Mouse (Mus musculus) heart, postnatal 10 days (tissue): ENCODE results near the gene Gm45233. TPM values are rescaled to one million over a fixed set of nuclear protein-coding genes. Genes with fewer than 3 reads are reported as not detected.
"Not testable (repeated sequence)": the region's sequence is repeated elsewhere in the genome, so short reads cannot be mapped to it uniquely, and the experiment has no call there.

Source experiments
- DNase-seq, 2 experiments: peaks; one replicate each; pipeline ENCODE4 v3.0.0; 2021
- intact Hi-C: fragments of 180-260 bp; cut with DNase I; formaldehyde crosslinking; loops from one replicate; pipeline ENCODE4 v1.15.1; 2025
- total RNA-seq, 2 experiments: library from RNA; stranded (reverse); gene quantifications; 2 replicates each; pipeline ENCODE4 v1.2.3; 2021

Gm45233 gene
- 1 to 10 TPM; 1.7 to 2.1 TPM for total RNA-seq

DNA sequence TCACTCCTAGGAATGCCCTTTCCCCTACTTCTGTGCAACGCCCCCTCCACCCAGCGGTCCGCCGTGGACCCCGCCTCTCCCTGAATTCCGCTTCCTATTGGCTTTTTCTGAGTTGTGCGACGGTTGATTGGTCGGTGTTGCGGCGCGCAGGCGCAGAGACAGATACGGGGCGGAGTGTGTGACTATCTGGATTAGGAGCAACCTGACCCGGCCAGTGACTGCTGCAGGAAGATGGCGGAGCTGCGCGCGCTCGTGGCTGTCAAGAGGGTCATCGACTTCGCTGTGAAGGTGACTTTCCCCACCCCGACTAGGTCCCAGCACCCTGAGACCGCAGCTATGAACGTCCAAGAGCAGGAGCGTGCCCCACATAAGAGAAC lies at the start of gene Gm45233, which contains the start of gene Etfb:
Gene Gm45233 (plus strand): TSS at position 212 of the 377 bp plus-strand sequence.
Gene Etfb (plus strand): TSS at position 167 of the 377 bp plus-strand sequence.
- peak; percentile 96 to 98 for DNase-seq
- intact Hi-C loops, result loop anchor here (2.0 to 10.0 kb wide), 3 partner anchors 23 to 801 kb away; partner anchors contain the start of genes 1700028J19Rik, 2410002F23Rik and Zfp715

DNA sequence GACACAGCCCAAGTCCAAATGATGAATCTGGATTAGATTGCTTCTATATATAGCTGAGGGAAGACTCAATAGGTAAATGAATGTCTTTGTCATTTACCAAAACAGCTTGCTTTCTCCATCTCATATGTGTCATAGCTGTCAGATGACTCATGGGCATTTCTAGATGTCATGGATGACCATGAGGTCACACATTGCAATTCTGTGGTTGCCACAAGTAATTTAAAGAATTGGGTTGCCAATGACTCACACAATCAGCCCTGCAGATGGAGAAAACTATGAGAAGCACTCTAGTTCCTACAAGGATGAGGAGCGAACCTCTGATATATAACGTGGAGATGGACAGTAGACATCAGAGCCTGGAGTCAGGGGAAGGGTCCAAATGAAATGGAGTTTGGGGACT lies 44.4 kb upstream of the Gm45233 start:
- no peak for DNase-seq
- intact Hi-C loops, result no loop called here

DNA sequence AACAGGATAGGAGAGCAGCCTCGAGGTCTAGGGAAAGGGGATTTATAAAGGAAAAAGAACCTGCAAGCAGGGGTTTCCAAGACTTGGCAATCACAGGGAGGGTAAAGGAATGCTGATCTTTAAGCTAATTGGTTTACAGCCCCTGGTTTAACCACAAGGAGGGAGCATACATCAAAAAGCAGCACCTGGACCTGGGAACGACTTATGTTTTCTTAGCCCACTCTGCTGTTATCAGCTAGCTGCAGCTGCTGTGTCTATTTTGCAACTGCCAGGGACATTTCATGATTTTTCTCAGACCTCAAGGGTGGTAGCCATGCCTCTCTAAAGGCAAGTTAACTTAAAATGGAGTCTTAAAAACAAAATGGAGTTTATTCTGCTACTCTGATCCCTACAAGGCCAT lies 41.2 kb upstream of the Gm45233 start:
- no peak for DNase-seq
- intact Hi-C loops, result no loop called here

DNA sequence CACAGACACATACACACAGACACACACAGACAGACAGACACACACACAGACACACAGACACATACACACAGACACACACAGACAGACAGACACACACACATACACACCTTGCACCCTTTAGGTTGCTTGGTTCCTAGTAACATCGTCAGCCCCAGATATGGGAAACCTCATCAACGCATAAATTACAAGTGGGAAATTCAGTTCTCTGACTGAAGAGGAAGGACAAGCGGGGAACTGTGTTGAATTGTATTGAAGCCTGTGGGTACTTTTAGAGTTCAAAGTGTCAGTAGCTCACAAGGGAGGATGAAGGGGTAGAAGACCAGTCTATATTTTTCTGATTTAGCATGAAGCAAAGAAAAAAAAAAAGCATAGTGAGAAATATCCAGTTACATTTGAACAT lies 36.4 kb upstream of the Gm45233 start:
- intact Hi-C loops, result no loop called here
- no peak for DNase-seq

DNA sequence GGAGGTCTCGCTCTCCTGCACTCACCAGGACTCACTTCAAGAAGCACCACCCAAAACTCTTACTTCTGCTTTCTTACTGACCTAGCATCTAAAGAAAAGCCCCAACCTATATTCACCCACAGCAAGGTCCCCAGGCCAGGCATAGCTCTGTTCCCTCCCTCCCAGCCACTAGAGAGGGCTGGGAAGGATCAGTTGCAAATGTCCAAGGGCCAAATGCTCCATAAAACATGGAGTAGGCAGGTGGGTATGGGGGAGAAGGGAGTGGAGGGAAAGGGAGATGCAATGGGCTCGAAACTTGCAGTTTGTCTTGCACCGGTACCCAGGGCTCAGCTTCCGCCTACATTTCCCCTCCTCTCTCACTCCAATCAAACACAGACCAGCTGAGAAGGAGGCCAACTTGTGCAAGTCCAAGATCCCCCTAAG lies 35.8 kb upstream of the Gm45233 start, which contains the start of gene Siglecg:
Gene Siglecg (plus strand): TSS at position 74 of the 423 bp plus-strand sequence.
- no peak for DNase-seq
- intact Hi-C loops, result no loop called here

DNA sequence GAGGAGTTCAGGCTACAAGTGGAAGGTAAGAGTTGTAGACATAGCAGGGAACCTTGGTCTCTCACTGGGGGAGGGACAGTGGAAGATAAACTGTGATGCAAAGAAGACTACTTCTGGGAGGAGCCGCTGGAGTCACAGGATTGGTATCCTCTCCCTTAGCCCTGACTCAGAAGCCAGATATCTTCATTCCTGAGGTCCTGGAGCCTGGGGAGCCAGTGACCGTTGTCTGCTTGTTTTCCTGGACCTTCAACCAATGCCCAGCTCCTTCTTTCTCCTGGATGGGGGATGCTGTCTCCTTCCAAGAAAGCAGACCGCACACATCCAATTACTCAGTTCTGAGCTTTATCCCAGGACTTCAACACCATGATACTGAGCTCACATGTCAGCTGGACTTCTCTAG lies 34.8 kb upstream of the Gm45233 start:
- DNase-seq, result no peak
- intact Hi-C loops, result no loop called here

DNA sequence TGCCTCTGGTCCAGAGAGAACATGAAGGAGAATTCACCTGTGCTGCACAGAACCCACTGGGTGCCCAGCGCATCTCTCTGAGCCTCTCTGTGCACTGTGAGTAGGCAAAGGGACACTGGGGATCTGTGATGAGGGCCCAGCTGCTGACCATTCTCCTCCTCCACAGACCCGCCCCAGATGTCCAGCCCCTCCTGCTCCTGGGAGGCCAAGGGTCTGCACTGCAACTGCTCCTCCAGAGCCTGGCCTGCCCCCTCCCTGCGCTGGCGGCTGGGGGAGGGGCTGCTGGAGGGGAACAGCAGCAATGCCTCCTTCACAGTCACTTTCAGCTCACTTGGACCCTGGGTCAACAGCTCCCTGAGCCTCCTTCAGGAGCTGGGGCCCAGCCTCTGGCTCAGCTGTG lies 32.2 kb upstream of the Gm45233 start:
- DNase-seq, intact Hi-C loops: not testable (repeated sequence)

DNA sequence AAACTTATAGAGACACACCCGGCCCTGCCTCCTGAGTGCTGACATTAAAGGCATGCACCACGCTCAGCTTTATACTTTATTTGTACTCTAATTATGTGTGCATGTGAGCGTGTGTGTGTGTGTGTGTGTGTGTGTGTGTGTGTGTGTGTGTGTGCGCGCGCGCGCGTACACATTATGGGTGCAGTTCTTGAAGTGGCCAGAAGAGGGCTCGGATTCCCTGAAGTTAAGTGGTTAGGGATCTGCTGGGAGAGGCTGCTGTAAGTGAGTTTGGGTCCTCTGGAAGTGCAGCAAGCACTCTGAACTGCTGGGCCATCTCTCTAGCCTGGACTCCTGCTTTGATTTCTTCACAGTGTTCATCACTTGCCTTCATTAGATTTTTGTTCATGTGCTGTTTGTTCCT lies 26.6 kb upstream of the Gm45233 start:
- intact Hi-C loops, result no loop called here
- no peak for DNase-seq

DNA sequence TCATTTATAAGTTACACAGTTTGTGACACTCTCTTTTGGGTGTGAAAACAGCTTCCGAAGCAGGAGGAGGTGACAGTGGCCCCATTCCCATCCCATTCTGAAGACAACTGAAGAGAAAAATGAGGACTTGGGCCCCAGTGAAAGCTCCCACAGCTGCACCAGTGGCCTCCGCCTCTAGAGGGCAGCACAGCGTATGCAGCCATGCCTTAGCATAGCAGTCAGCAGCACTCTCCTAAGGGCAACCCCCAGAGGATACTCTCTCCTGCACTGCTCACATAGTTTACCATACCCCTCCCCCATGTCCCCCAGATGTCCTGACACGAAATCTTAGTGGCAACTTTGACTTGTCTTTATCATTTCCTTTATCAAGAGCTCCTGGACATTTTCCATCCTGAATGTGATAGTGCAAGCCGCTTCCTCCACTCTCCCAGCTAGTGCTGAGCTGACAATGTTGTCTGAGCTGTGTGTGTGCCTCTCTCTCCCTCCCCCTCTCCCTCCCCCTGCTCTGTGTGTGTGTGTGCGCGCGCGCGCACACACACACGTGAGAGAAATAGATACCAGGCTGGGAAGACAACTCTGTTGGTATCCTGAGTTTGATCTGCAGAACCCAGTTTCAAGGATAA lies 20.8 kb upstream of the Gm45233 start:
- intact Hi-C loops, result loop anchor here (1.0 kb wide), 1 partner anchor 43 kb away; no protein-coding TSS in a partner anchor
- peak; percentile 86 to 92 for DNase-seq

DNA sequence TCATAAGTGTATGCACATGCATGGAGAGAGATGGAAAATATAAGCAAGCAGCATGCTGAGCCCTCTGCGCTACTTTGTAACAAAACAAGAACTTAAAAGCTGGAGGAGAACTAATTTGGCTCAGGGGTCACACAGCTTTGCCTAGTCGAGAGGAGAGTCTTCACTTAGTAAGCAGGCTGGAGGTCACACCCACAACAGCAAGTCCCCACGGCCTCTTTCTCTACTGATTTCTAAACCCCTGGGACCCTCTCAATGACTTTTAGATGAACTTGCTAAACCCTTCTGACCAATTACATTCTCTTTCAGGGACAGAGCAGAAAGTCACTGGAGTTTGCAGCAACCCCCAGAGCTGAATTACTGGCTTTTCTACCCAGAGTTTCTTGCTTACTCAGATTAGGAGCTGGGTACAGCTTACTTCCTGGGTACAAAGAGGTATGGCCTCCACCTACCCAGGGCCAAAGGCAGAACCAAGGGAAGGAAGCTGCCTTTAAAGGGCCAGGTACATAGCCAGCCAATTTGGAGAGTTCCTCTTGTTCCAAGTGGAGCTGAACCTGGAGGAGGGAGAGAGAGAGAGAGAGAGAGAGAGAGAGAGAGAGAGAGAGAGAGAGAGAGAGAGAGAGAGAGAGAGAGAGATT lies 19.8 kb upstream of the Gm45233 start:
- intact Hi-C loops, result loop anchor here (1.0 kb wide), 1 partner anchor 42 kb away; no protein-coding TSS in a partner anchor
- no peak for DNase-seq

DNA sequence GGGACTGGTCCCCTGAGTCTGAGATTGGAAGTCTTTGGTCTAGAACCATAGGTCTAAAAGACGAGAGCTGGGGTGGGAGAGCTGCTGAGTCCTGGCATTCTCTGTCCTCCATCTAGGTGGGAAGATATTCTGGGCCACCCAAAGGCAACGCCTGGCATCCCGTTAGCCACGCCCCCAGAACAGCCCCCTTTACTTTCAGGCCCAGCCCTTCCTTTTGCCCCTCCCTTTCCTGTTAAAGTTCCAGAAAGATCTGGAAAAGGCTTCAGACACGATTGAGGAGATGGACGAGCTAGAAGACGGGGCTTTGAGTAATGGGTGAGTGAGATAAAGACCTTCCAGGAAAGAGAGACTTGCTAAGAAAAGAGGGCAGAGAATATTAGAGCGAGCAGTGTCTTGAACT lies 16.5 kb upstream of the Gm45233 start, which contains the start of gene Lim2:
Gene Lim2 (plus strand): TSS at position 265 of the 400 bp plus-strand sequence.
- intact Hi-C loops, result no loop called here
- DNase-seq, result no peak

DNA sequence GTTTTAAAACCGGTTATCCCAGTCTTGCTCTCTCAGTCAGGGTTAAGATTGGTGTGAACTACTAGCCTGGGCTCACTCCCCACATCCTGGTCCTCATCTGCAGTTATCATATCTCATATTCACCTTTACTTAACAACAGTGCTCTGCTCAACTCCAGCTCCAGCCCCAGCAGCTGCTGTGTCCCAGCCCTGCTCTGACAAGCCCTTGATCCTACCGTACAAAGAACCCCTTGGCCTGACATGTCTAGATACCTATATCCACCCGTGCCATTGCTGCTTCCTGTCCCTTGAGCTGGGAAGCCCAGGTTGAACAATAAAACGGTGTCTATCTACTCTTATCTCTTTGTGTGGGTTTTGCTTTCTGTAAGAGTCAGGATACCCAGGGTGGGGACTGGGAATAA lies 14.4 kb upstream of the Gm45233 start:
- intact Hi-C loops, result no loop called here
- DNase-seq, result no peak

DNA sequence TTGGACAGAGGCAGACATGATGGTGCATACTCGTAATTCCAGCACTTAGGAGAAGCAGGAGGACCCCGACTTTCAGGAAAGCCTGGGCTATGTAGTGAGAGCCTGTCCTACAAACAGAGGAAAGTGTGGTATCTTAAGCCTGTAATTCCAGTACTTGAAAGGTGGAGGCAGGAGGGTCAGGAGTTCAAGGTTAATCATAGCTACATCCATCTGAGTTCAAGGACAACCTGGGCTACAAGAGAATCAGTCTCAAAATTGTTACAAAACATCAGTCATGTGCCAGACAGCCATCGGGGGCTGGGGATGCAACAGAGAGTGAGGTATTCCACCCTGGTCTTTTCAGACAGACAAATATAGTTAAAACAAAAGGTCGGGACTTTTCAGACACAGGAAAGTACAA lies 11.0 kb upstream of the Gm45233 start:
- DNase-seq, result no peak
- intact Hi-C loops, result no loop called here

DNA sequence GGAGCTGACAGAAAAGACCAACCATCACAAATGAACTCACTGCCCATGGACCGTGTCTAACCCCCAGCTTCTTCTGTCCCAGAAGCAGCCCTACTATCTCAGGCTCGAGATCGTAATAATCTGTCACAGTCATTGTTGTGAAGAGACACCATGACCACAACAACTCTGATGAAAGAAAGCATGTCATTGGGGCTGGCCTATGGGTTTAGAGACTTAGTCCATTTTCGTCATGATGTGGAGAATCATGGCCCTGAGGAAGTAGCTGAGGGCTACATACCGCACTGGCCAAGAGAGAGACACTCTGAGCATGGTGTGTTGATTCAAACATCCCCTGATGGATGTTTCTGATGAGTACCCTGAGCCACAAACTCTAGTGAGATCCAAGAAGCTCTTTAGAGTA lies 9.3 kb upstream of the Gm45233 start:
- intact Hi-C loops, result no loop called here

DNA sequence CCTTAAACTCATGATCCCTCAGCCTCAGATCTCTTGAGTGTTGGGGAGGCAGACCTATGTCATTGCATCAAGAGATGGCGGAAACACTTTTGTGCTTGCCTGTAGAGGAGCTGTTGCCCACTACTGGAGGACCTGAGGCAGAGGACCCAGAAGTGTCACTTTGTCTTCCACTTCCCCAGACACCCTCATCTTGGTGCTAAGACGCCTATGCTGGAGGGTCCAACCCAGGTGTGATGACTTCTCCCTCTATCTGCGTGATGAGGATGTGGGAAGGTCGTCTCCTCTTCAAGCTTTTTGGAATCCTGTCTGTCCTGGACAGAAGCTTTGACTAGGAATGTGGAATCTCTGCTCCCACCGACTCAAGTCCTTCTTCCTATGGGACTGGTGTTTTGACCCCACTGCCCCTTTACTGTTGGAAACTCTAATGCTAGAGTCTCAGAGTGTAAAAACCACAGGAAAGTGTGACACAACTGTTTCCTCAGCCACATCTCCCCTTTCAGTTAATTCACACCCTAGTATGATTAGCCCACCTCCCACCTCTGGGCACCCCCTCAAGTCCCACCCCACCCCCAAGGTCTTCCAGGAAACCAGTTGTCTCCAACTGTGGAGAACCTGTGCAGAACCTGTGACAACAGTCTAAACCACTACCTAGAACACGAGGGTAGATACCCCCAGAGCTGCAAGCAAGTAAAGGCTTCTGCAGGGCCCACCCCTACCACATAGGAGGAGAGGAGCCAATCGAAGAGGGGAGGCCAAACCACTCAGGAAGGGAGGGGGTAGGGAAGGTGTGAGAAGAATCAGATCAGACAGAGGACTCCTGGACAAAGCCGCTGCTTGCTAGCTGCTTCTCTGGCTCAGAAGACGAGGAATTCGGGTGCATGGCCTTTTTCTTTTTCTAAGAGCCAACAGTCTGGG lies 7.3 kb upstream of the Gm45233 start, which contains the start of gene Nkg7:
Gene Nkg7 (plus strand): TSS at position 733 of the 915 bp plus-strand sequence.
- no peak for DNase-seq
- intact Hi-C loops, result no loop called here

More for the DNA sequence above, 9.3 kb upstream of the Gm45233 start:
- DNase-seq, result no peak

DNA sequence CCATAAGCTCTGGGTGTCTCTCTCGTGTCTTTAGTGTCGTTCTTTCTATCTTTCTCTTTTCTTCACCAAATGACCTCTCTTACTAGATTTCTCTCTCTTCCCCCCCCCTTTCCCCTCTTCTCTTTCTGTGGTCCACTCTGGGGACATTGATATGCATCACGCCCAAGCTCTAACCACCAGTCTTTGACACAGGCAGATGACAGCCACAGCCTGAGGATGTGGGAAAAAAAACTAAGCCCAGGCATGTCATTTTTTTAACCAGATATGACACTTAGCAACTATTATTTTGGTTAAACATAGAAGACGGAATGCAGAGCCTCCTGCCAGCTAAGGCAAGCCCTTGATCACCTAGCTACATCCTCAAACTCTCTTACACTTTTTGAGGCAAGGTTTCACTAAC lies 5.3 kb upstream of the Gm45233 start:
- DNase-seq, result no peak
- intact Hi-C loops, result no loop called here

DNA sequence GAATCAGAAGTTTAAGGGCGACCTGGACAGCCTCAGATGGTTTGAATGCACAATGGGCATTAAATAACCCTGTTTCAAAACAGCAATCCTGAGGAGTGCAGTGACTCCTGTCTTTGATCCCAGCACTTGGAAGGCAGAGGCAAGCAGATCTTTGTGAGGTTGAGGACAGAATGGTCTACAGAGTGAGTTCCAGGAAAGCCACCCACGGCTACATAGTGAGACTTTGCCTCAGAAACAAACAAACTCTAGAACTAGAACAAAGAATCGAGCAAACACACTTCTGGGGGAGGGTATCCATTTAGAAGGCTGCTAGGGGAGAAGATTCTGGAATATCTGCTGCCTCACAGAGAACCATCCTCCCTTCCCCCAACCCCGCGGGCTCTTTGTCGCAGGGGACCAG lies 3.4 kb upstream of the Gm45233 start, which contains the start of gene Cldnd2:
Gene Cldnd2 (plus strand): TSS at position 301 of the 400 bp plus-strand sequence.
- DNase-seq, result no peak
- intact Hi-C loops, result loop anchor here (5.0 to 10.0 kb wide), 2 partner anchors 128 to 804 kb away; partner anchors contain the start of genes 1700028J19Rik, 2410002F23Rik and Zfp715

DNA sequence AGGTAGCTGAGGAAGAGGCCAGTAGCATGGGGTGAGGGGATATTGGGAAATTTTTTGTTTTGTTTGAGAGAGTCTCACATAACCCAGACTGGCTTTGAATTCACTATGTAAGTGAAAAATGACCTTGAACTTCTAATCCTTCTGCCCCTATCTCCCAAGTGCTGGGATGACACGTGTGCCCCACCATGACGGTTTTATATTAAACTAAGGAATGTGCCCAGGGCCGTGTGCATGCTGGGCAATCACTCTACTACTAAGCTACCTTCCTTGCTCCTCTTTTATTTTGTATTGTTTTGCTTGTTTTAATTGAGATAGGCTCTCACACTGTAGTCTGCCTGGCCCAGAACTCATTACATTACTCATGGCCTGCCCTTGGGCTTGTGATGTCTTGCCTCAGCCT lies 2.9 kb upstream of the Gm45233 start:
- DNase-seq, result no peak
- intact Hi-C loops, result loop anchor here (5.0 to 10.0 kb wide), 2 partner anchors 129 to 804 kb away; partner anchors contain the start of genes 1700028J19Rik, 2410002F23Rik and Zfp715

DNA sequence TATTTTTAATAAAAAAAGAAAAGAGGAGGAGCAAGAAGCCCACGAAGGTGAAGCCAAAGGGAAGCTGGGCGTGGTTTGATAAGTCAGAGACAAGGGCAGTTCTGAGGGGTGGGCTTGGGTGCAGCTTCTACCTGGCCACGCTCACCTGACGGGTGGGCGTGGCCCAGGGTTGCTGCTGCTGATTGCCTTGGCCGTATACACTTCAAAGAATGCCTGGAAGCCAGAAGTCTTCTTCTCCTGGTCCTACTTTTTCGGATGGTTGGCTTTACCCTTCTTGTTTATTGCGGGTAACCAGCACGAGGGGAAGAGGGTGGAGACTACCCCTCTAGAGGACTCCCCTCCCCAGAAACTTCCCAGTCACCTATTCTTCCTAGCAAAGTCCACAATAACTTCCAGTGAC lies 1.2 kb upstream of the Gm45233 start:
- DNase-seq, result no peak
- intact Hi-C loops, result loop anchor here (1.0 to 10.0 kb wide), 4 partner anchors 24 to 802 kb away; partner anchors contain the start of genes 1700028J19Rik, 2410002F23Rik and Zfp715
